Mouse (Mus musculus) CD4-positive naive resting alpha-beta T cell, adult 57 days (primary cell): ENCODE data around the gene Rsg1. TPM values are rescaled to one million over a fixed set of nuclear protein-coding genes. Genes with fewer than 3 reads are reported as not detected.

Source experiments
- total RNA-seq: library from RNA; stranded (reverse); gene quantifications from one replicate; pipeline ENCODE4 v1.2.4, GENCODE M21; 2023

Rsg1 gene
- total RNA-seq = 2.5 TPM

DNA sequence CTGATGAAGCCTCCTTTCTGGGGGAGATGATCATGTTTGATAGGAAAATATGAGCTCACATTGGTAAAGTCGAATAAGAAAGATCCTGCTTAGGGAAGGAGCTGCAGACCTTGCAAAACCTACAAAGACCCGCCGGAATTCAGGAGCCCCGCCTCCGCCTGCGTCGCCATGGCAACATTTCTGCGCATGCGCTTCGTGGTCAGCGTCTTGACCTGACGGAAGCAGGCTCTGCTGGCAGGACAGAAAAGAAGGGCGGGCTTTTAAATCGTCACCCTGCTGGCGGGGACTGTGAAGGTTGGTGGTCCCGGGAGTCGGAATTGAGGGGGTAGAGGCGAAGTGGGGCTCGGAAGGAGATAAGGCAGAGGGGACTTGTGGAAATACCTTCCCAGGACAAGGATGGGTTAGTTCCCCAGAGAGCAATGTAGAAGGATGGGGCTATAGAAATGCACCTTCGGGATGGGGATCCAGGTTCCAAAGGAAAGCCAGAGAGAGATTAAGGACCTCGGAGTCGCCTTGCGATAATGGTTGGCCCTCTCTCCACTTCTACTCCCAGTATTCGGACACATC lies at the start of gene Rsg1:
TSS of gene Rsg1 (plus strand) at position 187 of the 567 bp plus-strand sequence.

DNA sequence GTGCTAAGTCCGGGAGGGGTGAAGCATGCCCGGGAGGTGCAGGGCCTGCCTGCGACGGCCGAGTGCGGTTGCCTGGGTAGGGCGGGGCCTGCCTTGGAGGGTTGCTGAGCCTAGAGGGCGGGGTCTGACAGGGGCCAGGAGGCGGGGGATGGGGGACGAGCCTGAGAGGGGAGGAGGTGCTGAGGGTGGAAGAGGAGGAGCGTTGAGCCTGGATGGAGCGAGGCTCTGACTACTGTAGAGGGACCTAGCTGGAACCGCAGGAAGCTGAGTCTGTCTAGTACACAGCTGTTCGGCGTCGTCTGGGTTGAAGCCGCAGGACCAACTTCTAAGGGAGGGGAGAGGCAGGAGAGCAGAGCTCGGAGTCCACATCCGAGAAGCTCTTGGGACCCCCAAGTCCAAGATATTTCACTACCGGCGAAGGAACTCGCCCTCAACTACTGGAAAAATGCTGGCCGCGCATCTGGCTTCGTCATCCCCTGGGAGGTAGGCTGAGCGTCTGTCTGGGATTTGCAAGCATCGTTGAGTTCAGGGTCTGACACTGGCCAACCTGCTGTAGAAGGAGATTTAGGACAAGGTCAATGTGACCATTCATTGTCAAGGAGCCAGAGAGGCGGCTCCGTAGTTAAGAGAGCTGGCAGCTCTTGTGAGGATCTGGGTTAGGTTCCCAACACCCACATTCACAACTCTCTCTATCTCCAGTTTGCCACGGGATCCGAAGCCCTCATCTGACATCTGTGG lies 25.8 kb downstream of the Rsg1 start, which contains the start of gene Arhgef19:
TSS of gene Arhgef19 (plus strand) at position 112 of the 738 bp plus-strand sequence.

Other genes starting within 250 kb of the Rsg1 start
- gene Atp13a2, start 227.1 kb upstream of the Rsg1 start, total RNA-seq = 31.9 TPM
- not detected for gene Mfap2, start 203.5 kb upstream of the Rsg1 start, total RNA-seq
- gene Crocc, start 153.4 kb upstream of the Rsg1 start, total RNA-seq = 11.7 TPM
- 80.7 TPM for gene Necap2, start 135.6 kb upstream of the Rsg1 start, total RNA-seq
- not detected for gene Spata21, start 125.6 kb upstream of the Rsg1 start, total RNA-seq
- gene Szrd1, start 74.2 kb upstream of the Rsg1 start, total RNA-seq = 105 TPM
- 23.8 TPM for gene Fbxo42, start 66.0 kb upstream of the Rsg1 start, total RNA-seq
- gene Arhgef19, start 25.5 kb downstream of the Rsg1 start, total RNA-seq = not detected
- gene Epha2, start 87.3 kb downstream of the Rsg1 start, total RNA-seq = 0.89 TPM
- not detected for gene Fam131c, start 154.3 kb downstream of the Rsg1 start, total RNA-seq
- gene Clcnka, start 184.8 kb downstream of the Rsg1 start, total RNA-seq = not detected
- not detected for gene Clcnkb, start 202.1 kb downstream of the Rsg1 start, total RNA-seq
- not detected for gene Hspb7, start 206.8 kb downstream of the Rsg1 start, total RNA-seq
- gene Srarp, start 222.1 kb downstream of the Rsg1 start, total RNA-seq = not detected
- 41.5 TPM for gene Zbtb17, start 230.7 kb downstream of the Rsg1 start, total RNA-seq